Mouse (Mus musculus): ENCODE results near the gene Pik3c2a. TPM values are rescaled to one million over a fixed set of nuclear protein-coding genes. Genes with fewer than 3 reads are reported as not detected.
"Not testable (repeated sequence)": the region's sequence is repeated elsewhere in the genome, so short reads cannot be mapped to it uniquely, and the experiment has no call there.

The Pik3c2a gene
- total RNA-seq, 2 experiments from 2014 or later: 11.4 to 16.1 TPM

DNA sequence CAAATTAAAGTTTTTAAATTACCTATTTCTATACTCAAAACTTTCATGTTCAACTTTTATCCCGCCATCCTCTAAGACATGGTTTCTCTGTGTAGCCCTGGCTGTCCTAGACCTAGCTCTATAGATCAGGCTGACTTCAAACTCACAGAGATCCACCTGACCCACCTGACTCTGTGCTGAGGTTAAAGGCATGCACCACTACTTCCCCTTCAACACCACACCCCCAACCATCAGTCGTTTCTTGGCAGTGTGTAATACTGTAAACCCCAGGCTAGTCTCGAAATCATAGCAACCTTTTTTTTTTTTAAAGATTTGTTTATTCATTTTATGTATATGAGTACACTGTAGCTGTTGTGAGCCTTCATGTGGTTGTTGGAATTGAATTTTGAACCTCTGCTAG, 50.9 kb downstream of the Pik3c2a start:
- DNase-seq: no peak

DNA sequence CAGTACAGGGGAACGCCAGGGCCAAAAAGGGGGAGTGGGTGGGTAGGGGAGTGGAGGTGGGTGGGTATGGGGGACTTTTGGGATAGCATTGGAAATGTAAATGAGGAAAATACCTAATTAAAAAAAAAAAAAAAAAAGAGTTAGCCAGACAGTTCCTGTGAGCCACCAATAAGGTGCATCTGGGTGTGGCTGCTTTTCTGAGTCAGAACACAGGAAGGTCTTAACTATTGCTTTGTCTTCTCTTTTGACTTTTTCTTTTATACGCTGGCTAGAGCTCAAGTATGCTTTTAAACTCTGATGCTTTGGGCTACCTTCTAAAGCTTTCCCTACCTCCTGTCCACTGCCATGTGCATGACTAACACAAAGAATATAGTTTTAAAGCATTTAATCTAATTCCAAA, 55.9 kb downstream of the Pik3c2a start:
- not testable (repeated sequence) for DNase-seq

DNA sequence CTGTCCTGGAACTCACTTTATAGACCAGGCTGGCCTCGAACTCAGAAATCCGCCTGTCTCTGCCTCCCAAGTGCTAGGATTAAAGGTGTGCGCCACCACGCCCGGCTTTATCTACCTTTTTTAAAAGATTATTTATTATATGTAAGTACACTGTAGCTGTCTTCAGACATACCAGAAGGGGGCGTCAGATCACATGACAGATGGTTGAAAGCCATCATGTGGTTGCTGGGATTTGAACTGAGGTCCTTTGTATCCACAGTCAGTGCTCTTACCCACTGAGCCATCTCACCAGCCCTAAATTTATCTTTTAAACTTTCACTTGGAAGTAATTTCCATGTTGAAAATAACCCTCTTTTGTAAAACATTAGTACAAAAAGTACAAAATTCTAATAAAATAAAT, 64.1 kb downstream of the Pik3c2a start:
- DNase-seq: not testable (repeated sequence)

DNA sequence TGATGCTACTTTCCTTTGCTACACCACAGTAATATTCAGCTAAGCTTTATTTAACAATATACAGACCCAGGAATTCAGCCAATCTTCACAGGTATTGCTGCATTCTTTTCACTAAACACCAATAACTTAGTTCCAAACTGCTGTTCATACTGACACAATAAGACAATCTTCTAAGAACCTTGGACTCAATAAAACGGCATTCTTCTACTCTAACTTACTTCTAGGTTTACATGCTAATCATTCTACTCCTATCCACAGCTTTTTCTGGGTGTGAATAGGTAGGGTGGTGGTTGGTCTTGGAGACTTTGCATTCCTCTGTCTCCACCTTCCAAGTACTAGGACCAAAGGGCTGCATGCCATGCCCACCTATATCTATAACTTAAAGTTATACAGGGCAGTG, 69.0 kb downstream of the Pik3c2a start:
- DNase-seq: no peak

DNA sequence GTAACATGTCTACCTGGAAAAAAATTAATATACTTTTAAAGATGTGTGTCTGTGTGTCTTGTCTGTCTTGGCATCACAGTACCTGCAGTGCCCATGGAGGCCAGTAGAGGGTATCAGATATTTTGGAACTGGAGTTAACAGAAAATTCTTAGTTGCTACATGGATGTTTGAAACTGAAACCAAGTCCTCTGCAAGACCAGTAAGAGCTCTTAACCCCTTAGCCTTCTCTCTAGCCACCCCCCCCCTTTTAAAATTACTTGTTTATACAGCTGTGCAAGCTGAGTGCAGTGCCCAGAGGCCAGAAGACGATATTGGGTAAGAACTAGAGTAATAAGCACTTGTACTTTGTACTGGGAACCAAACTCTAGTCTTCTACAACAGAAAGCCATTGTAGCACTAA, 107.0 kb downstream of the Pik3c2a start:
- DNase-seq: peak; percentile 62

DNA sequence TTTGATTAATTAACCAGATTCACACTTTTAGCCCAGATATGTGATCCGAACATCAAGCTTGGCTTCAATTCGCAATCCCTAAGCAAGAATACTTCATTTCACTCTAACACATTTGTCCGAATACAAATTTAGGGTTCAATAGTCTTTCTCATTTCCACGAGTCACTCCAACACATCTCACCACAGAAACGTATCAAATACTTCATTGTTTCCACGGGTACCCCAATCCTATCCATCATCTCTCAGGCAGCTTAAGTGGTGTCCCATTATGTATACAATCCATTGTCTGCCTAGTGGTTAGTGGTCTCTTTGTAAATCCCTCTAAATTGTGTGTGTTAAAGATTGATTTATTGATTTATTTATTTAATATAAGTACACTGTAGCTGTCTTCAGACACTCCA, 108.1 kb downstream of the Pik3c2a start:
- DNase-seq: no peak

DNA sequence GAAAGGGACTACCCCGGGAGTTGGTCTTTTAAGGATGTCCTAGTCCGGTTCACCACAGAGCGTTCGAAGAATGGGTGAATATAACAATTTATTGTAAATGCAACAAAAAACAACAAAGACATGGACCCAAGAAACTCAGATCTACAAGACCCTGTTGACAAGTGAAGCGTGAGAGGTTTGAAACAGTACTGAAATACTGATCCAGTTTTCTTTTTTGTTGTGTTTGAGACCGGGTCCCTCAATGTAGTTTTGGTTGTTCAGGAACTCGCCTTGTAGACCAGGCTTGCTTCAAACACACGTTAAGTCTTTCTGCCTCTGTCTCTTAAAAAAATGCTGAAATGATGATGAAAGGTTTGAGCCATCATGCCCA, 108.6 kb downstream of the Pik3c2a start:
- no peak for DNase-seq

DNA sequence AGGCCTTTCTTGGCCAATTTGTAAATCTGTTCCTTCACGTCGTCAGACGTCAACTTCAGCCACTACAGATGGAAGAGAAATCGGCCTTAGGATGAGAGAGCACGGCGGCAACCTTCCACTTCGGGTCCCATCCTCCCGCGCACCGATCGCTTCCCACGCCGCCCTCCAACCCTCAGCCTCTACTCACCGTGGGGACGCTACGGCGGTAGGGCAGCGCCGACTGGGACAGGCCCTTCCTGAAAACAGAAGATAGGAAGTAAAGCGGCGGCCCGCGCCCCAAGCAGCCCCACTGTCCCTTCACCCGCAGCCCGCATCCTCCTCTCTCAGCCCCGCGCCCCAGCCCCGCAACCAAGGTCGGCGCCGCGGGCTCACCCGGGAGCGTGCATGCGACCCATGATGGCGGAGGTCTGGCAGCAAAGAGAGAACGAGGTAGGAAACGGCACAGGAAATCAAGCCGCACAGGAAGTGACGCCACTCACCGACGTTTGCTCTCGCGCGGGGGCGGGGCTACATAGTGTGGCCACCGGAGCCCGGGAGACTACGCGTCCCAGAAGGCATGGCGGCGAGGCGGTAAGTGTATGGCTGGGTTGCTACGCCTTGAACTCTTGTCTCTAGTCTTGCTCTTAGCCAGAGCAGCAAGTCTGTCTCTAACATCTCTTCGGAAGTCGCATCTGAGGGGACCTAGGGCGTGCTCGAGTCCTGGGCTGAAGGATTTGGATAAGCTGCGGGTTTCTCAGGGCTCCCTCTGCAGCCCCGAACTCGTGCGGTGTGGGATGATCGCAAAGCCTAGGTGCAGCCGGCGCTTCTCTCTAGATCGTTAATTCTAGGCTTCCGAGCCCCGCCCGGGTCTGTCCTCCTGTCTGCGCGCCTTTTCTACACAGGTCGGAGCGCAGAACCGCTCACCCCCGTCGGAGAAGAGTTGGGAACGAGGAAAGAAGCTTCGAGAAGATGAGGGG, 109.3 kb downstream of the Pik3c2a start, which contains the start of gene Rps13:
Gene Rps13, minus strand, starts transcription at position 483 of the 956 bp plus-strand sequence.
- DNase-seq: peak; percentile 97

DNA sequence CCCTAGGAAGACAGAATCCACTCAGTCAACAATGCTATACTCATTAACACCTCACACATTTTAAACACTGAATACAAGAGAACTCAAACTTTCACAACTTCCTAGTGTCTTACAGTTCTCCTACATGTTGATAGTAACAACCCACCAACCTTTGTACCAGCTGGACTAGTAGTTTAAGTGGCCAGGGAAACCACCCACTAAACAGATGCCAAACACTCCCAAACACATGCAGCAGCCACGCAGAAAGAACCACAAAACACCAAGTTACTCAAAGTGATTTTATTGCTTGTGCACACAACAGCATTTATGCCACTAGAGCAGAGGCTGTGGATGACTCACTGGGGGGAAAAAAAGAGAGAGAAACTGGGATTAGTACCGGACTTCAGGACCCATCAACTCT, 112.0 kb downstream of the Pik3c2a start:
- no peak for DNase-seq

DNA sequence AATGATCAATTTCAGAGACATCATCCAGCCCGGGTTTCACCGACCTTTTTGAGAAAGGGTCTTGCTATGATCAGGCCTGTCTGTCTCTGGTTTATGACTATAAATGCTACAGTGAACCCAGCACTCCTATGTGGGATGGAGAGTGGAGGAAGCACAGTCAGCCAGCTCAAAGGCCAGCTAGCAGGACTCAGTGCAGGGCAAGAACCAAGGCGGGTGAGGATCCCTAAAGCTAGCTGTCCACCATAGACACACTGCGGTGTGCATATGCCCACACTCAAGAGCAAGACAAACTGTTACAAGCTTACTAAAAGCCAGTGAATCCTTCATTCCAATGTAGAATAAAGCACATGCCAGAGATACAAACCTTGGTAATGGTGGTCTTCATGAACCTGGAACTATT, 113.4 kb downstream of the Pik3c2a start:
- DNase-seq: no peak

DNA sequence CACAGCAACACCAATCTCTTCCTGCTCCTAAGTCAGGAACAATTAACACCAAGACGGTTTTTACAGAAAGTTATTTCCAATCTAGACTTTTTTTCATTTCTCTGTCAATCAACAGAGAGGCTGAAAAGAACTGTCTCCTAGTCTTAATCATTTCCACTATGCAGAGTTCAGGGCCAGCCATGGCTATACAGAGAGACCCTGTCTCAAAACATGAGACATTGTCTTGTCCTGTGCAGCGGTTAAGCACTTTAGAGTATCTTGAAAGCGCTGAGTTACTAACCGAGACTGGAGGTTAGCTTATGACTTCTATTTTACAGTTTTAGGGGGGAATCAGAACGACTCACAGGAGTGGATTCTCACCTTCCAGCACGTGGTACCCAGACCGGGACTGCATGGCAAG, 114.5 kb downstream of the Pik3c2a start:
- DNase-seq: no peak

DNA sequence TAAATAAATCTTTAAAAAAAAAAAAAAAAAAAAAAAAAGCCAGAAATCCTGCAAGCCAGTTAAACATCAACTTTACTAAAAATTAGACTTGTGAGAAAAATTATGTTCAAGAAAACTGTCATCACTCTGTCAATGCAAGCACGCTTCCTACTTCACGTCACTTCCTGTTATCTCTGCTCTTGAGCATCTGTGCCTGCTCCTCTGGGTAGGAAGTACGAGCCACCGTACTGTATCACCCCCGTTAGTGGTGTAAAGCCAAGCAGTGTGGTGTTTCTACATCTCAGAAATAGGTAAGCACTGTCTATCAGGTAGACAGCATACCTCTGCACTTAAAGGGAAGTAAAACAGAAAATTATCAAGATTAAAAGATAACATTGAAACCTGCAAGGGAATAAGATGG, 115.3 kb downstream of the Pik3c2a start:
- DNase-seq: no peak

DNA sequence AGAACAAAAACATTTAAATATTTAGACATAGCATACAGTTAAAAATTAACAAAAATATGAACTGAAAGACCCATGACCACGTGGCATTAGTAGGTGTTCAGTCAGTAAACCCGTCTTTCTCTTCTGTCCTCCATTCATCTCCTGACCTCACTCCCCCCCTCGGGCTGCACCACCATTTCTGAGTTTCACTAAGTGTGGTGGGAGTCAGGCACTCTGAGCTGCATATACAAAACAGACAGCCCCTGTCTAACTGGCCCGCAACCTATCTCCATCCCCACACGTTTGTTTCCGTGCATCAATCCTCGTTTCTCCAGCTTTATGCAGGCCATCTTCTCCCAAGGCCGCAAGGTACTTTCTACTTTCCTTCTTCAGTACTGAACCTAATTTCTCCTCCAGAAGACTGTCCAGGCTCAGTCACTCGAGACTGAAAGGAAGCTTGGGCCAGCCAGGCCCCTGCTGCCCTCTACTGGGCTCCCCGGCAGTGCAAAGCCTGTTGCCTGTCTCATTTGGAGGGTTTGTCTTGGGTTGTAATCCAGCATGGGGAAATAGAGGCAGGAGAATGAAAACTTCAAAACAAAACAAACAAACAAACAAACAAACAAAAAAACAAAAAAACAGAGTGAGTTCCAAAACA, 119.8 kb downstream of the Pik3c2a start:
- peak; percentile 74 for DNase-seq

DNA sequence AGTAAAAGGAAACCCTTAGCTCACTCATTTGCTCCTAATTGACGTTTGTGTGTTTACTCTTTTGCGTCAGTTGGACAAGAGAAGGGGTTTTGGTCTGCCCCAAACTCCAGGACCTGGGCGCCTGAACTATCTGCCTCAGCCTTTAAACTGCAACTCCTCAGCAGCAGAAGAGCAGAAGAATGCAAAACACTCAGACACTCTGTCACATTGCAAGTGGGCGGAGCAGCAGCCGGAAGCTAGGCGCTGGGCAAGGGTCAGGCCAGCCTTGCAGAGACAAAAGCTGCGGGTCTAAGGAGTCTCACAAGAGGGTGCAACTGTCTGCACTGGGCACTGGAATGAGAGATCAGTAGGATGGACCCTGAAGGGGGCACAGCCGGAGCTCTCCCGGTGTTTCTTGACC, 133.8 kb downstream of the Pik3c2a start:
- no peak for DNase-seq

DNA sequence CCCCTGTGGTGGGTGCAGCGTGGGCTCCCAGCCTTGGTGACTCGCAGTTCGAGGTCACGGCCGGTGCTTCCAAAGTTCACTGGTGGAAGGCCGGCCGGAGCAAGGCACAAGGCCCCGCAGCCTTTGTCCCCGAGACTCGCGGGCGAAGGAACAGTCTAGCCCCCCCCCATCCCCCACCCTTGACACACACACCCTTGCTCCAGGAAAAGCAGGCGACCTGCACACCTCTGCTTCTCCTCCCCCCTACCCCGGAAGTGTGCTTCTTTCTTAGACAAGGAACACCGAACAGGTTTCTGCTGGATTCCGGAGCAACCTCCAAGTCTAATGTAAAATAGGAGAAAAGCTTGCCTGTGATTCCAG, 134.6 kb downstream of the Pik3c2a start:
- no peak for DNase-seq

DNA sequence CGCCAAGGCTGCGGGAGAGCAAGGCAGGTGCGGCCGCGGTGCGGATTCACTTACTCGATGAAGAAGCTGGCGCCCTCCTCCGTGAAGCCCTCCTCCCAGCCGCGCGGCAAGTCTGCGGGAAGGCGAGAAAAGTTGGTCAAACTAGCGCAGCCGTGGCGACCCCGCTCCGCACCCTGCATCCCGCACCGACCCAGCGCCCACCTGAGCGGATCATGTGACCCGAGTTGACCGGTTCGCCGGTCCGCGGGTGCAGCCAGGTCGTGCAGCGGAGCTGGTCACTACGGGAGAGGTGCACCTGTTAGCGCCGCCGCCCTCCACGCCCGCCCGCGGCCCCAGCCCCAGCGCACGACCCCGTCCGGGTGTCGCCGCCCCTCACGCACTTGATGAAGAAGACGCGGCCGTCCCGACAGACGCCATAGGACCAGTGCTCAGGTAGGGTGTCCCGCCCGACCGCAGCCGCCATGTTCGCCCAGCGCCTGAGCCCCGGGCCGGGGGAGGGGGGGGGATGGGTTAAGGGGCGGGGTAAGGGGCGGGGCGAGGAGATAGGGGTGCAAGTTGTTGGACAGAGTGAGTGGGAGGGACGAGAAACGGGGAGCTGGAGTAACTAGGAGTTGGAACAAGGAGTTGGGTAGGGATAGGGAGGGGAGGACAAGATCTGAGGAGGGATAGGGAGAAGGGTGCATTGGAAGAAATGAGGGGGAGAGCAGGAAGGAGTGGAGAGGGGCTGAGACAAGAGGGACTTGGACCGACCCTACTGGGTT, 135.2 kb downstream of the Pik3c2a start, which contains the start of gene Plekha7:
Gene Plekha7, minus strand, starts transcription at position 506 of the 761 bp plus-strand sequence.
- DNase-seq: peak; percentile 30

DNA sequence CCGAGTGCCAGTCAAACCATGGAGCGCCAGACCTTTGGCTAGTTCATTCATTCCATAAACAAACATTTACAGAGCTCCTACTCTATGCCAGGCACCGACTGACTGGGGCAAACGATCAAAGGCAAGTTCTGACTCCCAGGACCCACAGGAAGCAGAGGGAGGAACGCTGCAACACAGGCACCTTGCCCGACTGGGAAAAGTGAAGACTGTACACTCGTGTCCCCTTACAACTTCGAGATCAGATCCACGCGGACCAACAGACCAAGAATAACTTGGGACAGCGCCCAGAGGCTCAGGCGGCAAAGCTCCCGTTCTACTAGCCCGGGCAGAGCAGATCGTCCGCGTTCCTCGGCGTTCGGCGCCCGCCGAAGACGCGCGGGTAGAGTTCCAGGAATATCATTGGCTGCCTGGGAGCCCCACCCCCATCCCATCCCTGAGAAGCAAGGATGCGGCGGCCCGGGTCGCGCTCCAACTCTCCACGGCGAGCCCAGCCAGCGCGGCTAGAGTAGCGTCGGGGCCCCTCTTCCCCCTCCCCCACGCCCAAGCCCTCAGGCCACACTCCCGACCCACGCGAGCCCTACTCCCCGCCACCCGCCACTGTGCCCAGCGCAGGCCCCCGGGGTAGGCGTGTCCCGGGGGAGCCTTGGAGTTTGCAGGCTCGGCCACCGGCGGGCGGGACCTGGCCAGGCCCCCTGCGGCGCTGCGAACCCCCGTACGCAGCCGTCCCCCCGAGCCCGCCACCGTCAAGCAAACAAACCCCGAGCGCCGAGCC, 136.0 kb downstream of the Pik3c2a start:
- DNase-seq: peak; percentile 66

DNA sequence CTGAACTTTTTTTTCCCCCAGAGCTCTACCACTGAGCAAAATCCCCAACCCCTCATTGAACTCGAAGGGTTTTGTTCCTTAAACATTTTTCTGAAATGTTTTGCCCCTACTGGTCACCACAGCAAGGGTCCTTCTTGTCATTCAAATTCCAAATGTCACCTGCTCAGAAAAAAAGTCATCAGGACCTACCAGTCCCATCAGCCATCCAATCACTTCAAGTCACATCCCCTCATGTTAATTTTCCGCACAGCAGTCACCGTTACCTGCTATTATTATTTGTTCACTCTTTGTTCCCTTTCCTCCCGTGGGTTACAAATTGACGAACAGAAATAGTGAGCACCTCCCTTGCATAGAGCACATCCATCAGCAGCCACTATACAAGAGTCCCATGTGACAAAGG, 136.6 kb downstream of the Pik3c2a start:
- no peak for DNase-seq

DNA sequence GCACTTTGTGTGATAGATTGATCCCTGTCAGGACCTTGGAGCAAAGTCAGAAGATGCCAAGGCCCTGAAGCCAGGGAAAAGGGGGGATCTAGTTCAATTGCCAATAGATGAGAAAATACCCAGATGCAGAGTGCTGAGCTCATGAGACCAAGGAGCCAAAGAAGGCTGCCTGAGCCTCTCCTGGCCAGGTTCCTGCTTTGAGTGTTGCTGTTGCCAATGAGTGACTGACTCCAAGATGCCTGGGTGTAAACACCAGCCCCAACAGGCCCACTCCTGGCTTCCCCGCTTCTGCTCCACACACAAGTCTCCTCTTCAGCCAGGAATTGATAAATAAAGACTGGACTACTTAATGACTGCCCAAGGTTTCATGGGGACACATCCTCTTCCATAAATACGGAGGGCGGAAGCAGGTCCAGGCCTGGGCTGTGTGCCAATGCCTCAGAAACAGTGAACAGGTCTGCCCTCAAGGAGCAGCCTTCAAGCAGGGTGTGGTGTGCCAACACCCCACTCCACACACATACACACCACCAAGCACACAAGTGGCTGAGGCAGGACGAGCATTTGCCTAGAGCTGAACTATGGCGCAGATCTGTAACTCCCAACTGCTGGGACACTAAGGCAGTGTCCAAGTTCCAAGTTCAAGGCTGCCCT, 141.5 kb downstream of the Pik3c2a start:
- peak; percentile 47 for DNase-seq

DNA sequence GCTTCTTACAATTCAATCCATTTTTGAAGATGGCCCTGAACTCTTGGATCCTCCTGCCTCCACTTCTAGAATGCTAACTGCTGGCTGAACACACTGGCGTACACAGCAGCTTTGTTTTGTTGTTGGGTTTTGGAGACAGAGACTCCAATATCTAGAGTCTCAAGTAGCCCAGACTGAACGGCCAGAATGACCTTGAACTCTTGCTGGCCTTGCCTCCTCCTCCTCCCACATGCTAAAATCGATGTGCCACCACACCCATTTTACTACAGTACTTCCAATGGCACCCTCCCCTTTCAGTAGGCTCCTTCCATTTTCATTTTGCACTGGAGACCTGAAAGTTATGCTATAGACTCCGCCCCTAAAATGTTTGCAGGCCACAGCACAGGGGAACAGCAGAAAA, 142.1 kb downstream of the Pik3c2a start:
- no peak for DNase-seq

DNA sequence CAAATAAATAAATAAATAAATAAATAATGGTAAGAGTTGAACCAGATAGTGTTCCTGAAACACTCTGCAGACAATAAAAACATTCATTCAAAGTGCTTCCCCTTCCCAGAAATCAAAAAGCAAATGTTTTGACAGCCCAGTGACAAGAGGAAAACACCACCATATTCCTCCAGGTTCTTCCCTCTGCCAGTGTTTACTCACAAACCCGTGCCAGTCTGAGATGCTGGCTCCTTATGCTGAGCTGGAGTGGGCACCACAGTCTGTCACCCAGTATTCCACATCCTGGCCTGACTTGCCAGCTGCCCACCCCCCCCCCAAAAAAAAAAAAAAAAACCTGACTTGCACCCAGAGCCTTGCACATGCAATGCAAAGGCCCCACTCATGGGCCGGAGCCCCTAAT, 144.4 kb downstream of the Pik3c2a start:
- DNase-seq: no peak

DNA sequence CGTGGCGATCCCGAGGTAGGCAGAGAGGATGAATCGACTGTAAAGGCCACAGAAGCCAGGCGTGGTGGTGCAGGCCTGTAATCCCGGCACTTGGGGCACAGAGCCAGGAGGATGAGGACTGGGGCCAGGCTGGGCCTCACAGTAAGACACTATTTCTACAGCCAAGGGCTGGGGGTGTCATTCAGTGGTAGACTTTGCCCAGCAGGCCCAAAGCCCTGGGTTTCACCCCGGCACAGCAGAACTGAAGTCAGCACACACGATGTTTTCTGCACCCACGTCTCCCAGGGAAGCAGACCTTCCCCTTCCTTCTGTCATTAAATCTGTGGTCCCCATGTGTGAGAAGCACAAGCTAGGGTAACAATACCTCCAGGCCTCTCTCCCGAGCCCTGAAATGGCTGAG, 144.9 kb downstream of the Pik3c2a start:
- DNase-seq: no peak

Measured in gastrocnemius, postnatal 10 days (tissue).